In genomic region chr3:130413239-130413638, GRCm38 (mm10) we compare ENCODE assay signal across 11 mouse cellular contexts.
DNase-seq lines count a peak whose midpoint lies in the region; ATAC-seq and TF ChIP-seq lines count a peak whose summit lies in the region.
"Had no signal": no experiment of that assay in that cellular context is flagged by ENCODE, and none has a peak within 500 bp of the region (broad histone marks: within the 10 kb centered on the region; RNA-seq: fewer than 3 reads in every experiment).

No protein-coding gene starts in this region.

- peak; percentile 66 for ATAC-seq in hindbrain, embryonic 11.5 days (ENCODE audit: low FRiP score)
- ATAC-seq in hindbrain, embryonic 16.5 days, result no peak

- no peaks in the 10 kb centered on the region for H3K36me3 ChIP-seq in hindbrain, embryonic 11.5 days (ENCODE audit: control insufficient read depth, insufficient read depth, low read length)
- H3K36me3 ChIP-seq in hindbrain, embryonic 16.5 days (ENCODE audit: control insufficient read depth, insufficient read depth, low read length), result no peaks in the 10 kb centered on the region
- H3K36me3 ChIP-seq in thymus, adult 2 months (ENCODE audit: control insufficient read depth, insufficient read depth, low read length), result no peaks in the 10 kb centered on the region
- H3K36me3 ChIP-seq: embryonic facial prominence, embryonic 13.5 days; limb, embryonic 13.5 days had no signal

- H3K27me3 ChIP-seq in hindbrain, embryonic 11.5 days (ENCODE audit: control insufficient read depth, insufficient read depth, low read length), result no peaks in the 10 kb centered on the region
- H3K27me3 ChIP-seq in hindbrain, embryonic 16.5 days (replicated peaks; ENCODE audit: control insufficient read depth, insufficient read depth, low read length), result no peaks in the 10 kb centered on the region
- H3K27me3 ChIP-seq in thymus, adult 2 months (ENCODE audit: control insufficient read depth, insufficient read depth, low read length), result no peaks in the 10 kb centered on the region
- H3K27me3 ChIP-seq: embryonic facial prominence, embryonic 13.5 days; limb, embryonic 13.5 days had no signal

- no peak overlapping the region for H3K27ac ChIP-seq in hindbrain, embryonic 11.5 days (ENCODE audit: low read depth, low read length)
- H3K27ac ChIP-seq in hindbrain, embryonic 16.5 days (ENCODE audit: low read depth, low read length), result no peak overlapping the region
- H3K27ac ChIP-seq in thymus, adult 2 months (ENCODE audit: control insufficient read depth, insufficient read depth, low read length), result no peak overlapping the region
- H3K27ac ChIP-seq: embryonic facial prominence, embryonic 13.5 days; limb, embryonic 13.5 days had no signal

- DNase-seq in hindbrain, embryonic 11.5 days (ENCODE audit: low spot score), result peak; percentile 50
- peak; percentile 3 for DNase-seq in ZHBTc4 (ENCODE audit: low read depth, low spot score)
- peak; percentile 54 for DNase-seq in embryo, embryonic 9.5 days (ENCODE audit: extremely low spot score)
- peak; percentile 28 to 63 for DNase-seq in kidney, postnatal 25 days
- no peak for DNase-seq in natural killer cell, adult 2 months (ENCODE audit: low spot score in 2 of 2)
- no peak for DNase-seq in thymus, adult 2 months
- DNase-seq in thymus, postnatal 14 days, result no peak
- DNase-seq: gastrocnemius, postnatal 14 days had no signal

- 22% methylated on average over 4 of the region's 4 CpGs for WGBS in hindbrain, embryonic 11.5 days
- 25% methylated on average over 4 of the region's 4 CpGs for WGBS in hindbrain, embryonic 16.5 days
- 78% methylated on average over 4 of the region's 4 CpGs for WGBS in thymus, adult 2 months

- no peak overlapping the region for H3K4me2 ChIP-seq in hindbrain, embryonic 11.5 days (replicated peaks; ENCODE audit: low read depth, low read length)
- no peak overlapping the region for H3K4me2 ChIP-seq in hindbrain, embryonic 16.5 days (ENCODE audit: low read length)
- H3K4me2 ChIP-seq: embryonic facial prominence, embryonic 13.5 days; limb, embryonic 13.5 days had no signal

- no peak overlapping the region for H3K4me3 ChIP-seq in hindbrain, embryonic 11.5 days (ENCODE audit: low read depth, low read length)
- no peak overlapping the region for H3K4me3 ChIP-seq in hindbrain, embryonic 16.5 days (ENCODE audit: low read length)
- H3K4me3 ChIP-seq in thymus, adult 2 months (ENCODE audit: control insufficient read depth, insufficient read depth, low read length), result no peak overlapping the region
- H3K4me3 ChIP-seq: embryonic facial prominence, embryonic 13.5 days; limb, embryonic 13.5 days had no signal

- H3K9me3 ChIP-seq in hindbrain, embryonic 11.5 days (ENCODE audit: control insufficient read depth, low read length), result no peaks in the 10 kb centered on the region
- no peaks in the 10 kb centered on the region for H3K9me3 ChIP-seq in hindbrain, embryonic 16.5 days (ENCODE audit: control insufficient read depth, low read length)
- H3K9me3 ChIP-seq: embryonic facial prominence, embryonic 13.5 days; limb, embryonic 13.5 days had no signal

- TF ChIP-seq POLR2A in thymus, adult 2 months (IDR thresholded peaks at IDR 0.05; ENCODE audit: control insufficient read depth, extremely low read depth, insufficient read depth, low read length, poor library complexity), result no peak

- TF ChIP-seq CTCF in thymus, adult 2 months (IDR thresholded peaks at IDR 0.05; ENCODE audit: borderline replicate concordance, control insufficient read depth, extremely low read depth, insufficient read depth, low read length, poor library complexity), result no peak

- no peaks in the 10 kb centered on the region for H3K4me1 ChIP-seq in hindbrain, embryonic 11.5 days (replicated peaks; ENCODE audit: control insufficient read depth, insufficient read depth, low read length)
- no peaks in the 10 kb centered on the region for H3K4me1 ChIP-seq in hindbrain, embryonic 16.5 days (ENCODE audit: control insufficient read depth, insufficient read depth, low read depth, low read length)
- H3K4me1 ChIP-seq in thymus, adult 2 months (replicated peaks; ENCODE audit: control insufficient read depth, insufficient read depth, low read length), result no peaks in the 10 kb centered on the region
- H3K4me1 ChIP-seq: embryonic facial prominence, embryonic 13.5 days had no signal

- no peak overlapping the region for H3K9ac ChIP-seq in hindbrain, embryonic 11.5 days (ENCODE audit: low read depth, low read length)
- no peak overlapping the region for H3K9ac ChIP-seq in hindbrain, embryonic 16.5 days (ENCODE audit: low read depth, low read length)
- H3K9ac ChIP-seq: embryonic facial prominence, embryonic 13.5 days; limb, embryonic 13.5 days had no signal

Comparison
In these comparisons a context has a peak if more than half of its experiments do, and no peak if none do; other contexts are left out.
1. DNase-seq: peak in hindbrain, embryonic 11.5 days (single experiment), ZHBTc4 (single experiment), embryo, embryonic 9.5 days (single experiment) and kidney, postnatal 25 days (2 of 2); none in natural killer cell, adult 2 months (0 of 2), thymus, adult 2 months (single experiment) and thymus, postnatal 14 days (single experiment).